Mouse (Mus musculus) thymus, adult 18-20 months (tissue): ENCODE measurements around the gene Higd2a.
"Not testable (repeated sequence)": the region's sequence is repeated elsewhere in the genome, so short reads cannot be mapped to it uniquely, and the experiment has no call there.

Experiments used
- DNase-seq, 2 experiments: peaks; one replicate each; pipeline ENCODE4 v3.0.0; 2022; ENCODE audit warnings: mixed read lengths in 2 of 2

Higd2a gene

DNA sequence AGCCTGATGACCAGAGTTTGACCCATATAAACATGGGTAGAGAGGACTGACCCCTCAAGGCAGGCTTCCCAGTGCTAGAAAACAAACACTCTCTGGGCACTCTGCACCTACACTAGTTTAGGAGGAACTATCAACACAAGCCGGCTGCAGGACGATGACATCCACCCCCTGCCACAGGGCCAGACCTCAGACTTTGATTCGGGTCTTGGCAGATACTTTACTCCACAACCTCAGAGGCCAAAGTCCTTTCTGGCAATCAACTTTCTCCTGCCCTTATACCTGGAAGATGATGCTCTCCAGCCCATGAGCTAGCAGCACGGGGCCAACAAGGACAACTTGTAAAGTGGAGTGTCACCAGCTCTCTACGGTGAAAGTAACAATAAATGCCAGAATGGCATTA is 7.1 kb upstream of the Higd2a start:
- no peak for DNase-seq

DNA sequence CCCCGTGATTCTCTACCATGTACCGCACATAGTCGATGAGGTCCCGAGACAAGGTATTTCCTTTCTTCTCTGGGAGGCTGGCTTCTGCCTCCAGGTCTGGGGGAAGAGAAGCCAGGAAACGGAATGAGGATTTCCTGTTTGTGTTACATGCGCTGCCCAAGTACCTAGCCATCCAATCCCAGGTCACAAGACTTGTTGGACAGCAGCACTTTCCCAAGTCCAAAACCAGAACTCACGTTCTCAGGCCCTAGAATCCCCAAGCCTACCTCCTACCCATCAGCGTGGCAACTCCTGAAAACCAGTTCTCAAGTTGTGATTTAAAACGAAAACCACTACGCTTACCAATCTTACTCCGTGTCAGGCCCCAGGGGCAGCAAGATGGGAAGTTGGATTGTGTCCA is 4.2 kb upstream of the Higd2a start:
- DNase-seq: no peak

DNA sequence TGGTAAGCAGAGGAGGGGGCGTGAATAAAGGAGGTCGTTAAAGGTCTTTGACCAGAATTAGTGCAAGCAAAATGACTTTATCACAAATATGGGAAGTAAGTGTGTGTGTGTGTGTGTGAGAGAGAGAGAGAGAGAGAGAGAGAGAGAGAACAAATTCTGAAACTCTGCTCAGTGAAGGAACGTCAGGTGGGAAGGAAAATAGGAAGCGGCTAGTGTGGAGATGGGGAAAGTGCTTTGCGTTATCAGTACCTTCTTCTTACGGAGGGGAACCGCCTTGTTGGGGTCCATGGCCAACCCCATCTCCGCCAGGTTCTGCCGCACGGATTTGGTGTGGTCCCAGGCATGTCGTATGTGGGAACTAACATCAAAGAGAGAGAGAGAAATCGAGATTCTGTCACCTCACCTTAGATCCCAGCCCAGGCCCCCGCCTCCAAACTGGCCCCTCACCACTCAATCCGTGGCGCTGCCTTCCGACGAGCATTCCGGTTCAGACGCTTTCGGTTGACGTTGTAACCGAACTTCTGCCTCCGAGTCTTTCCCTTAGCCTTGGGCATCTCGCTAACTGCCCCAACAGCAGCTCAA is 502 bp upstream of the Higd2a start:
- DNase-seq: no peak

DNA sequence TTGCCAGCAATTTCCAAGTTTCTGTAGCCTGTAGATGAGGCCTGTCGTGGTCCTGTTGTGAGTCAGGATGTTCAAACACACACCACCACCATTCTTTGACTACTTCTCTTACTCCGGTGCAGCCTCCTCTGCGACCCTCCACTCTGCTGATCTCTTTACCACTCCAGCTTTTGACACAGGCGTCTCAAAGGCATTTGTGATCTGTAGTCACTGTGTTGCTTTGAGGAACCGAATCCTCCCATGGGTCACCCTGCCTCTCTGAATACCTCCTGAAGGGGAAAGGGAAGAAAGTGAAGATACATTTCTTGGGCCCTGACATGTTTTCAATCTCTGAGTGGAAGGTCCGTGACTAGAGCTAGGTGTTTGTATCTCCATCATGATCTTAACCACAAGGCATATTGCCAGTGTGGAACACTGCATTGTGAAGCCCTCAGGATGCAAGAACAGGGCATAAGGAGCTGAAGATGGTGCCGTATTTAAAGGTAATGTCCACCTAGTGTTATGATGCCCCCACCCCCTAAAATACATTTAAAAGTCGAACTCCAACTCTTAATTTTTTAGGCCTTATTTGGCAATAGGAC is 1.9 kb downstream of the Higd2a start:
- no peak for DNase-seq

GRCm38 (mm10) chr13:54593617-54594016 is 3.6 kb downstream of the Higd2a start:
- DNase-seq: no peak

GRCm38 (mm10) chr13:54596107-54596690 is 6.2 kb downstream of the Higd2a start:
- no peak for DNase-seq

DNA sequence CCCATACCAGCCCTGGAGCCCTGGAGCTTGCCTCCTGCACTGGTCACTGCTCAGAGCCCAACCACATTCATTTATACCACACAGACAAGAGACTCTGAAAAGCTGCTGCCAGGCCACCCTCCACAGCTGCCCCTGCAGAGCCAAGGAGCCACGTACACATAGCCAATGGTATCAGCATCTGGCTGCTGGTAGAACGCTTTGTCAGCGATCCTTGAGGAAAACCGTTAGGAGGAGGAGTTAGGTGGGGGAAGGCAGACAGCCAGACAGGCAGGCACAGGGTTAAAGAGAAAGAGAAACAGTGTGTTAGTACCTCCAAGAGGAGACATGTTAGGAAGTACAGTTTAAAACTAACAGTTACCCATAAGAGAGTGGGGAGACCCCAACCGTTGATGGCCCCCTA is 6.9 kb downstream of the Higd2a start:
- DNase-seq: no peak

DNA sequence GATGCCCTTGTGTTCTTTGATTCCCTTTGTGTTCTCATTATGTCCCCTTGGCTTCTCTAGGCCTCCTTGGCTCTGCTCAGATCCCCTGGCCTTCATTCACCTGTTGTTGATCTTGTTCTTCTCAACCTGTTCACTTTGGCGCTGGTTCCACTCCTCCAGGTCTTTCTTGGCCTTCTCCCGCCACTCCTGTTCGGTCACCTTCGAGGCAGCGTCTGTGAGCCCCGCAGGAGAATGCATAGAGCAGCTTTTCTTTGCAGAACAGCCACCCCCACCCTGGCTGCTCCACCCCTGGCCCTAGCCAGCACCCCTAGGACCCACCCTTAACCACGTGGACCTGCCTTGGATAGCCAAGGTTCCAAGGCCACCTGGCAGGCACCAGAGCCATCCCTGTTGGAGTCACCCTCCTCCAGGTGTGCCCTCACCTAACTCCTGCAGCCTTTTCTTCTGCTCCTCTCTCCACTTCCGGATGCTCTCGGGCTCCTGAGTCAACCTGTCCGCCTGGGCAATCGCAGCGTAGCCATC is 8.7 kb downstream of the Higd2a start:
- no peak for DNase-seq

DNA sequence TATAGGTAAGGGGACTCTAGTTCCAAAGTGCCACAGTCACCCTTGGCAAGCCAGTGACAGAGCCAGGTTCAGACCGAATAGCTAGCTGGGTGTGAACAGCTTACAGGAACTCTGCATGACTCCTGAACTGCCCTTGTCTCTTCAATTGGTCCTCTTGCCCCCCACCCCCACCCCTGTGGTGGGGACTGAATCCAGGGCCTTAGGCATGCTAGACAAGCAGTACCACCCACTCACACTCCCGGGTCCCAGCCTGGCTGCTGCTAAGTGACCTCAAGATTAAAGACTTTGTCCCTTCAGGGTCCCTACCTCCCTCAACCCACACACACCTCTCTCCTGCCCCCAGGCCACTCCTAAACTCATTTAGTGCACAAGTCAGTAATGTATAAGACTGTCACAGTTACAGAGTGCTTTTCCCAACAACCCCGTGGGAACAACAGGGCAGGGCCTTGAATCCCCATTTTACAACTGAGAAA is 12.7 kb downstream of the Higd2a start:
- no peak for DNase-seq

GRCm38 (mm10) chr13:54603501-54603900 is 13.5 kb downstream of the Higd2a start:
- DNase-seq: no peak

DNA sequence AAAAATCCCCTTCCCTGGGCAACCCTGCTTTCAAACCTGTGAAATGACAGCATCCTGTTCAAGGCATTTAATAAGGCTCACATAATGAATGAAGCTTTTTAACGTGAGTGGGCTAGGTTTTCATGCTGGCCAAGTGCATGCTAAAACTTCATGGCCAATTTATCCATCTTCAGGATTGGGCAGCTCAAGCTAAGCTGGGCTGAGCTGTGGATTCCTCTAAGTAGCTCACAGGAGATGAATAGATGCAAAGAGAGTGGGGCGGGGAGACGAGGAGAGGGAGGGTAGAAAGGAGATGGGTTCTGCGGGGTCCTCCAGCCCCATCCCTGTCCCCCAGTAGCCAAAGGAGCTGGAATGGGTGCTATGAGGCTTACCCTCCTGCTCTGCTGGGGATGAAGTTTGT is 14.2 kb downstream of the Higd2a start:
- no peak for DNase-seq

GRCm38 (mm10) chr13:54605426-54605825 is 15.4 kb downstream of the Higd2a start:
- no peak for DNase-seq

- no peak for DNase-seq
These were observed 17.2 kb downstream of the Higd2a start for GRCm38 (mm10) chr13:54607204-54607603.

- DNase-seq: no peak
These were observed 18.0 kb downstream of the Higd2a start for GRCm38 (mm10) chr13:54608002-54608401.

DNA sequence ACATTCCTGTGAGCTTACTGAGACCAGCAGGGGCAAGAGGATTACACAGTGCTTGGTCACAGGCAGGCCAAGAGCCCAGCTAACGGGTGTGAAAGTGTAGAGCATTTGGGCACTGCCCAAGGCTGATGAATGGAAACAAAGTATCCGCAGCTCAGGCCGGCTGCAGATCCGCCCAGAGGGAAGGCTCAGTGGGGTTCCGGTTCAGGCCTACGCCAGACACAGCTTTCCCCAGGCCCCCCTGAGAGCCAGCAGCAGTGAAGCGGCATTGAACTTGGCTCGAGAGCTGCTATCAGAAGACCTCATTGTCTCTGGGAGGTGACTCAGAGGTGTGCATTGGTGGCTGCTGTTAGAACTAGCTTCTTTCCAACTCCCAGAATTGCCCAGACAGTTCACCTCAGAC is 18.7 kb downstream of the Higd2a start:
- no peak for DNase-seq

- no peak for DNase-seq
These were observed 19.3 kb downstream of the Higd2a start for GRCm38 (mm10) chr13:54609301-54609700.

DNA sequence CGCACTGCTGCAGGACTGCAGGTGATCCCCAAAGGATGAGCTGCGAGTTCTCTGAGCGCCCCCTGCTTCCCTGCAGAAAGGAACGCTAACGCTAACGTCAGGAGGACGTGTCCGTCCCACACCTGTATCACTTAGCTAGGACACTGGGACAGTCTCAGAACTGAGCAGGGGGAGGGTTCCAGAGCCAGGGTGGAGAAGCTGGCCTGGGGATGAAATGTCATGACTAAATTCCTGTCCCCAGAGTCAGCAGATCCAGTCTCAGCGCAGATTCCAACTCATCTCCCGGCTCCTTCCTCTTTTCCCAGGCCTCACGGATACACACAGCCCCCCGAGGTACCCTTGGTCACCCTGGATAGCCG is 20.6 kb downstream of the Higd2a start:
- DNase-seq: no peak

DNA sequence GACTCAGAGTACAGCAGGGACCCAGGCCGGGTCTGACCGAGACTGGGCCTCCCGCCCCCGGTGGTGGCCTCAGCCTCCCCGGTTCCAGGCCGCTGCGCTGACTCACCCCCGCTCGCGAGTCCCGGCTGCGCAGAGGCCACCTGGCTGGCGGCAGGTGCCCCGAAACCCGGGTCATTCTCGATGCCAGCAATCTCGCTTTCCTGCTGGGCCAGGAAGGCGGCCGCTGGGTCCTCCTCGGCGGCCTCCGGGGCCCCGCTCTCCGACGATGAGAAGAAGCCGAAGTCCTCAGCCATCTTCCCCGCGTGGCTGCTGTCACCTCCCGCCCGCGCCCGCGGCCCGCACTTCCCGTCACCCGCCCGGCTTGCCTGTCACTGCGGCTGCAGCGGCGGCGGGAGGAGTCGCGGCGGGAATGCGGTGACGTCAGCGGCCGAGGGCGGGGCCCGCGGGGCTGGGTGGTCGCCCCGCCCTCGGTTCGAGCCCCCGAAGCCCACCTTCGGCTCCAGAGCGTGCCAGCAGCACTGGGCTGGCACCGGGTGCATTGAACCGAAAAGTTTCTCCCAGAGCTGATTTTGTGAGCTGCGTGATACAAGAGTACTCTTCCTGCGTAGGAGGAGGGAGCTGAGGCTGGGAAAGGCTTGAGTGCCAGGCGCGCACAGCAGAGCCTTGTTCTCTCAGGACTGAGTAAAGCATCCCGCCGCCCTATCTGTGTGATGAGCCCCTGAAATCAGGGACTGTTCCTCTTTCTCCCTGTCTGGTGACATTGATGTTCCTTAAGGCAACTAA is 21.2 kb downstream of the Higd2a start, which contains the start of gene Cltb:
Gene Cltb, minus strand, starts transcription at position 373 of the 783 bp plus-strand sequence.
- peak; percentile 74 to 75 for DNase-seq

GRCm38 (mm10) chr13:54613141-54613540 is 23.1 kb downstream of the Higd2a start:
- DNase-seq: not testable (repeated sequence)

DNA sequence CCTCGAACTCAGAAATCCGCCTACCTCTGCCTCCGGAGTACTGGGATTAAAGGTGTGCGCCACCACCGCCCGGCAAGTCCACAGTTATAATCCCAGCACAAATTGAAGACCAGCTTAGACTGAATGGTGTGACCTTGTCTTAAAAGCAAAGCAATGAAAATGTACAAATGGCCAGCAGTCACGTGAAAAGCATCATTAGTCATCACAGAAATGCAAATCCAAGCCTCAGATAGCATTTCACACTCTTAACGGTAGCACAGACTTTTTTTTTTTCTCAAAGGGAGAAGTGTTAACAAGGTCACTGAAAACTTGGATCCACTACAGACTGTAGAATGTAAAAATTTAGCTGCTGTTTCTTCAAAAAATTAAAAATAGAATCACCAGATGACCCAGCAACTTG is 26.3 kb downstream of the Higd2a start:
- DNase-seq: no peak

DNA sequence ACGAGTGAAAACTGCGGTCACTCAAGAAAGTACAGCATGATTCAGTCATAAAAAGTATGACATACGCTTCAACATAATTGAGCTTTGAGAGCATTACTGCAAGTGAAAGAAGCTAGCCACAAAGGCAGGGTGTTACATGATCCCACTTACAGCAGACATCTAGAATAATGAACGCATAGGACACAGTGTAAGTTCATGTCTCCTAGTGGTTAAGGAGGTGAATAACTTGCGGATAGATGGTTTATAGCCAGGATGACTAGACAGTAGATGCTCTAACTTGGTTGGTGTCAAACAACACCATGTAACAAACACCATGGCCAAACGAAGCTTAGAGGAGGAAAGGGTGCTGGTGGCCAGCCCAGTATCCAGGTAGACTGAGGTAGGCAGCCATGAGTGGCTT is 27.0 kb downstream of the Higd2a start:
- DNase-seq: no peak

DNA sequence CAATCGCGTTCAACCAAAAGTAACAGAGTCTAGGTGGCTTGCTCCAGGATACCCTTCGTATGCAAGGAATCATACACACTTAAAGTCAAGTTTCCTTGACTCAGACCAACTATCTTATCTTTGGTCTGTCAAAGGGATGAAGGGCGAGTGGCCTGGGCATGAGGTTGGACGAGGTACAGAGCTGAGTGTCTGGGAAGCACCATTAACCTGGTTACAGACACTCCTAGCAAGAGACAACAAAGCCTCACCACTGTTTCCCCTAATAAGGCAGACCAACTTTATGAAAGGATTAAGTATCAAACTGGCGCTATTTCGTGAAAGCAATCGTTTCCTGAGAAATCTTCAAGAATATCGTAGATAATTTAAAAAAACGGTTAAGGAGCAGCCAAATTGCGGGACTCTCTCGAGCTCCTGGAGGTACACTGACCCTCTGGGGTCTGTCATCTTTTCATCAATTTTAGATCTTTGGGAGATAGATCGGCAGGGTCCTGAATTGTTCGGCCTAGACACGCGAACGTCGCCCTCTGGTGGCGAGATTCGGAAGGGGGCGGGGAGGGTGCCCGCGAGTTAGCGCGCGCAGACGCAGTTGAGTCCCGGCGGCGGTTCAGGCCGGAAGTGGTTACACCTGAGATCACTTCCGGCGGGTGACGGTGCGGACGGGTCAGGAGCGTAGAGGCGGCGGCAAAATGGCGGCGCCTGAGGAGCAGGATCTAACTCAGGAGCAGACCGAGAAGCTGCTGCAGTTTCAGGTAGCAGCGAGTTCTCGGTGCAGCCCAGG is 31.3 kb downstream of the Higd2a start, which contains the start of gene Faf2:
Gene Faf2, plus strand, starts transcription at position 630 of the 778 bp plus-strand sequence.
- peak; percentile 90 to 93 for DNase-seq
